Mouse (Mus musculus): ENCODE data around the gene Kansl1l. TPM values are rescaled to one million over a fixed set of nuclear protein-coding genes. Genes with fewer than 3 reads are reported as not detected.

Gene Kansl1l
- total RNA-seq (2021), result 10 to 100 TPM; 22.9 to 23.4 TPM
- 5.1 and 9.5 TPM in 2 replicates for polyA plus RNA-seq (2012; rRNA removed)
- long read RNA-seq, partial matches to known transcripts, result 0 of 5 reads
- long read RNA-seq, other reads (novel, unspliced or antisense), result 5 of 5 reads

- intact Hi-C loops (cut with DNase I), result loop anchor here (2.0 to 5.0 kb wide), 4 partner anchors 35 to 117 kb away; partner anchors contain the start of genes Acadl and Rpe
- peak within 1 kb of the TSS; percentile 99 for H3K9ac ChIP-seq (ENCODE audit: low read depth, low read length)
- 0 out of 2 replicates have a peak, but pooled peaks cover 1% of the 10 kb centered on the region for H3K79me2 ChIP-seq (replicated peaks; ENCODE audit: control insufficient read depth, insufficient read depth, low read length)
- WGBS, result 1% methylated on average over 55 of the region's 56 CpGs
- peak within 1 kb of the TSS; percentile 98 for H3K27ac ChIP-seq
- H3K4me3 ChIP-seq, result peak within 1 kb of the TSS; percentile 80
- DNase-seq, result peak; percentile 96
- H3K36me3 ChIP-seq (ENCODE audit: control insufficient read depth, insufficient read depth, low read length), result peaks cover 8% of the 10 kb centered on the region
- no peak for TF ChIP-seq CTCF (IDR thresholded peaks at IDR 0.05)
- TF ChIP-seq POLR2A (IDR thresholded peaks at IDR 0.05; ENCODE audit: insufficient read depth, low read depth, low read length), result peak; percentile 49
- peaks cover 5% of the 10 kb centered on the region for H3K4me1 ChIP-seq (ENCODE audit: control insufficient read depth, insufficient read depth, low read length)
- H3K27me3 ChIP-seq (ENCODE audit: control insufficient read depth, insufficient read depth, low read length), result no peaks in the 10 kb centered on the region
These were observed at the start of gene Kansl1l for GRCm38 (mm10) chr1:66817453-66817839. TSS of gene Kansl1l (minus strand) at chr1:66817562.

DNA sequence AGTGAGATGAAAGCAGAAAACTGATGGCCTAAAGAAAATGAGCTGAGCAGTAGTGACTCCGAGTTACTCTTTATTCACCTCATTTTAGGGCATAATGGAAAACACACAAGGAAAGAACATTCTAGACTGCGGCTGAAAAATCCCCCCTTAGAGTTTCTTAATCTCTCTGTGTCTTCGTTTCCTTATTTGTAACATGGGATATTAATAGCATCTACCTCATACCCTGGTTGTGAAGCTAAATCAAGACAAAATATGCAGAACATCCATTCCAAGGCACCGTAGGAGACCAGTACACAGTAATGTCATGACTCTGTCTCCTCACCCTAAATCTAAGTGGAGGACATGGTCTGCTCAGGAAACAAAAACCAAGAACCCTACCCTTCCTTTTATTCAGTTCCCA, 48.3 kb upstream of the Kansl1l start:
- Histone ChIP-seq H3K4me1 (ENCODE audit: control insufficient read depth, insufficient read depth, low read length) (no peaks in the 10 kb centered on the region; the same call in 1 of the 2 replicates), H3K36me3 (ENCODE audit: control insufficient read depth, insufficient read depth, low read length) (peaks cover 15% of the 10 kb centered on the region), H3K79me2 (replicated peaks; ENCODE audit: control insufficient read depth, insufficient read depth, low read length) (peaks cover 1% of the 10 kb centered on the region), H3K27ac (peak overlapping the region; percentile 81), H3K4me3 (no peak overlapping the region), H3K27me3 (ENCODE audit: control insufficient read depth, insufficient read depth, low read length) (no peaks in the 10 kb centered on the region), H3K9ac (ENCODE audit: low read depth, low read length) (no peak overlapping the region)
- no peak for DNase-seq
- intact Hi-C loops (cut with DNase I), result no loop called here
- TF ChIP-seq POLR2A (IDR thresholded peaks at IDR 0.05; ENCODE audit: insufficient read depth, low read depth, low read length), result no peak
- no peak for TF ChIP-seq CTCF (IDR thresholded peaks at IDR 0.05)
- no peak for TF ChIP-seq EP300 (IDR thresholded peaks at IDR 0.05; ENCODE audit: insufficient read depth, low read depth, low read length)
- WGBS, result 34% methylated on average over 4 of the region's 4 CpGs

DNA sequence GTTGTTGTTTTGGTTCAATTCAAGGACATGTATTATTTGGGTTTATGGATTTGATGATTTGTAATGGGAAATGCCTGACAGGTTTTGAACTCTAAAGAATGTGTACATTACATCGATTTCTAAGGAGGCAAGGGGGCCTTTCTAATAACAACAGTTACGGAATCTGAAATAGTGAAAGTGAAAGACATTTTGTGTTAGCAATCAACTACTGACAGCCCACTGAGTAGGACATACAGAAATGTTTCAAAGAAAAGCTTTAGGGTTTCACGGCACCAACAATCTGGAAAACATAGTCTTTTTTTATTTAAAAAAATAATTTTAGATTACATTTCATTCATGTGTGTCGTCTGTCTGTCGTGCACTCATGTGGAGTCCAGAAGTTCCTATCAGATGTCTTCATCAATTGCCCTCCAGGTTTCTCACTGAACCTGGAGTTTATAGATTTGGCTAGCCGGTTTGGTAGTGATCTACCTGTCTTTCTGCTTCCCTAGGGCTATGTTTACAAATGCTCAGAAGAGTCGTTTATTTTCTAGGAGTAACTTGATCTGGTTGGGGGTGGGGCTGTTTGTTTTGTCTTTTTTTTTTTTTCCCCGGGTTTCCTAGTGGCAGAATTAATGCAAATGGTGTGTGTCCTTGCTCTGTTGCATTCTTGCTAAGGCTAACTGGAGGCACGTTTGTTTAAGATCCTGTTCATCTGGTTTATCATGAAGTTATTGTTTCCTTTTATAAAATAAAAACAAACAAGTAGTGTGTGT, 46.6 kb upstream of the Kansl1l start:
- peaks cover 2% of the 10 kb centered on the region for H3K79me2 ChIP-seq (replicated peaks; ENCODE audit: control insufficient read depth, insufficient read depth, low read length)
- TF ChIP-seq CTCF (IDR thresholded peaks at IDR 0.05), result no peak
- no peak for TF ChIP-seq POLR2A (IDR thresholded peaks at IDR 0.05; ENCODE audit: insufficient read depth, low read depth, low read length)
- TF ChIP-seq EP300 (IDR thresholded peaks at IDR 0.05; ENCODE audit: insufficient read depth, low read depth, low read length), result no peak
- 3% methylated on average over 9 of the region's 9 CpGs for WGBS
- intact Hi-C loops (cut with DNase I), result loop anchor here (2.0 kb wide), 1 partner anchor 47 kb away; the partner anchor contains the start of gene Kansl1l
- H3K27me3 ChIP-seq (ENCODE audit: control insufficient read depth, insufficient read depth, low read length), result no peaks in the 10 kb centered on the region
- no peak overlapping the region; the same call in 1 of the 2 replicates for H3K9ac ChIP-seq (ENCODE audit: low read depth, low read length)
- H3K4me1 ChIP-seq (ENCODE audit: control insufficient read depth, insufficient read depth, low read length), result no peaks in the 10 kb centered on the region; the same call in 1 of the 2 replicates
- H3K4me3 ChIP-seq, result peak overlapping the region; percentile 89
- peaks cover 22% of the 10 kb centered on the region for H3K36me3 ChIP-seq (ENCODE audit: control insufficient read depth, insufficient read depth, low read length)
- peak overlapping the region; percentile 100 for H3K27ac ChIP-seq
- DNase-seq, result no peak

DNA sequence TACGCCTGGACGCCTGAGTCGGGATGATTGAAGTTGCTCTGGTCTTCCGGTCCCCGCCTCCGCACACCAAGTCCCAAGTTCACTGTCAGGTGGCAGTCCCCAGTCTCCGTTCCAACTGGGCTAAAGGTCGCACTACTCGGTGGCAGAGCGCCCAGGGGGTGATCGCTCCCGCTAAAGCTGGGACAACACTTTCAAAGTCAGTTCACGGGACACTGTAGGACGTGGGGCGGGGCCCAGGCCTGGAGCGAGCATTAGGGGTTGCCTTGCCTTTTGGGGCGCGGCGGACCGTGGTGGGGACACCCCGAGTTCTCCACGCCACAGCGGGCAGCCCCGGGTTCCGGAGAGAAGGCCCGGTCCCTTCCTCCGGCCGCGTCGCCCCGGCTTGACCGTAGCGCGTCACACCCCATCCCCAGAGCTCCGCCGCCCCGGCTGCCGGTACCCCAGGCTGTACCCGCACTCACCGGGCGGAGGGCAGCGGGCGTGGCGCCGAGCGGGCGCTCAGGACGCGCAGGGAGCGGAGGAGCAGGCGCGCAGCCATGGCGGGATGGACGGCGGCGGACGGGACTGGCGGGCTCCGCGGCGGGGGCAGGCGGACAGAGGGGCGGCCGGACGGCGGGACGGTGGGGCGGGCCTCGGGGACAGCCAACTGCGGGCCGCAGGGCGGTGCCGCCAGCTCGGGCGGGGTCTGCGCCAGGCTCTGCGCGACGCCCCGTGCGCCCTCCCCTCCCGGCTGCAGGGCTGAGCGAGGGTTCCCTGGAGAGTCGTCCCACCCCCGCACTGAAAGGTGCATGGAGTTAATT, 45.5 kb upstream of the Kansl1l start, which contains the start of gene Acadl:
TSS of gene Acadl (minus strand) at position 566 of the 800 bp plus-strand sequence.
- peak within 1 kb of the TSS; percentile 98 for H3K9ac ChIP-seq (ENCODE audit: low read depth, low read length)
- under 1% methylated on average over 84 of the region's 85 CpGs for WGBS

DNA sequence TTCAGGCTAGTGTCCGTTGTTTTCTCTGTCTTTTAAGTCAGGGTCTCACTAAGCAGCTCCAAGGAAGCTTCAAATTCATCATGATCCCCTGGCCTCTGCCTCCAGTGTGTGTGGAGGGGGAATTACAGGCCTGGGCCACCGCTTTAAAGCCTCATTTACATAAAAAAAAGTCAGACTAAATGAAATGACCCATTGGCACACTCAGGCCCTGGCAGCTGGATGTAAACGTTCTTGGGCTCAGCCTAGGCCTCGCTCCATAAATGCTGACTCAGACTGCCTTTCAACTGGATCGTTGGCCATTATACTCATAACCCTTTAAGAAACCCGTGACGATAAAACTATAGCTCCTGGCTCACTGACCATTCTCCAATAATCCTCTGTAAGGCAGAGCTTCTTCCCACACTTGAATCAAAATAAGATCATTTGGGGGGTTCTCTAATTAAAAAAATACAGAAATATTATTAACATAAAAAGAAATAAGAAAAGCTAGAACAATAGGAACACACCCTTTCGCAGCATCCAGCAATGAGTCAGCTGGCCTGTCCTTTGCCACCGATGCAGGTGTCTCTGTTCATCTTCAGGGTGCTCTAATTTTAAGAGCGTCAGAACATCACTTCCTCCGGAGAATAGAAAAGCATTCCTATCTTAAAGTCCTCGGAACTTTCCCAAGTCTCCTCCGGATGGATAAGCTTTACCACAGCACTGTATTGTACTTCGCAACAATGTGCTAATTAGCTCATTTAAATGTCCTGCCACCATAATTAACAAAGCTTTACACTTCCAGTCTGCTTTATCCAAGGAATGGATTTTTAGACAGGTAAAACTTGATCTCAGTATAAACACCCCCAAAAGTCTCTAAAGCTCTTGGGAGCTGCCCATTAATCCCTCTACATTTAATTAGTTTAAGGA, 44.7 kb upstream of the Kansl1l start:
- Histone ChIP-seq H3K36me3 (ENCODE audit: control insufficient read depth, insufficient read depth, low read length) (peaks cover 31% of the 10 kb centered on the region), H3K4me3 (peak overlapping the region; percentile 89), H3K79me2 (replicated peaks; ENCODE audit: control insufficient read depth, insufficient read depth, low read length) (peaks cover 2% of the 10 kb centered on the region), H3K27me3 (ENCODE audit: control insufficient read depth, insufficient read depth, low read length) (no peaks in the 10 kb centered on the region), H3K9ac (ENCODE audit: low read depth, low read length) (peak overlapping the region; percentile 55), H3K27ac (peak overlapping the region; percentile 100), H3K4me1 (ENCODE audit: control insufficient read depth, insufficient read depth, low read length) (no peaks in the 10 kb centered on the region; the same call in 1 of the 2 replicates)
- intact Hi-C loops (cut with DNase I), result loop anchor here (2.0 kb wide), 1 partner anchor 45 kb away; the partner anchor contains the start of gene Kansl1l
- WGBS, result 15% methylated on average over 14 of the region's 14 CpGs
- no peak for DNase-seq
- TF ChIP-seq EP300 (IDR thresholded peaks at IDR 0.05; ENCODE audit: insufficient read depth, low read depth, low read length), result no peak
- no peak for TF ChIP-seq CTCF (IDR thresholded peaks at IDR 0.05)
- no peak for TF ChIP-seq POLR2A (IDR thresholded peaks at IDR 0.05; ENCODE audit: insufficient read depth, low read depth, low read length)

More for the DNA sequence above, 45.5 kb upstream of the Kansl1l start, which contains the start of gene Acadl:
- peak within 1 kb of the TSS; percentile 89 for H3K4me3 ChIP-seq
- no peaks in the 10 kb centered on the region for H3K27me3 ChIP-seq (ENCODE audit: control insufficient read depth, insufficient read depth, low read length)
- peak within 1 kb of the TSS; percentile 100 for H3K27ac ChIP-seq
- DNase-seq, result peak; percentile 94 to 95
- H3K36me3 ChIP-seq (ENCODE audit: control insufficient read depth, insufficient read depth, low read length), result peaks cover 24% of the 10 kb centered on the region
- no peaks in the 10 kb centered on the region; the same call in 1 of the 2 replicates for H3K4me1 ChIP-seq (ENCODE audit: control insufficient read depth, insufficient read depth, low read length)
- peaks cover 2% of the 10 kb centered on the region for H3K79me2 ChIP-seq (replicated peaks; ENCODE audit: control insufficient read depth, insufficient read depth, low read length)
- peak; percentile 78 for TF ChIP-seq POLR2A (IDR thresholded peaks at IDR 0.05; ENCODE audit: insufficient read depth, low read depth, low read length)
- TF ChIP-seq CTCF (IDR thresholded peaks at IDR 0.05), result no peak
- TF ChIP-seq EP300 (IDR thresholded peaks at IDR 0.05; ENCODE audit: insufficient read depth, low read depth, low read length), result peak; percentile 92
- intact Hi-C loops (cut with DNase I), result loop anchor here (2.0 kb wide), 1 partner anchor 46 kb away; the partner anchor contains the start of gene Kansl1l
